Mouse (Mus musculus) thymus, postnatal 10 days (tissue): Measurements from ENCODE around the gene AC109138.7.

ENCODE experiments used
- DNase-seq, 2 experiments: peaks; one replicate each; pipeline ENCODE4 v3.0.0; 2021; ENCODE audit warnings: low spot score in 2 of 2

The AC109138.7 gene

DNA sequence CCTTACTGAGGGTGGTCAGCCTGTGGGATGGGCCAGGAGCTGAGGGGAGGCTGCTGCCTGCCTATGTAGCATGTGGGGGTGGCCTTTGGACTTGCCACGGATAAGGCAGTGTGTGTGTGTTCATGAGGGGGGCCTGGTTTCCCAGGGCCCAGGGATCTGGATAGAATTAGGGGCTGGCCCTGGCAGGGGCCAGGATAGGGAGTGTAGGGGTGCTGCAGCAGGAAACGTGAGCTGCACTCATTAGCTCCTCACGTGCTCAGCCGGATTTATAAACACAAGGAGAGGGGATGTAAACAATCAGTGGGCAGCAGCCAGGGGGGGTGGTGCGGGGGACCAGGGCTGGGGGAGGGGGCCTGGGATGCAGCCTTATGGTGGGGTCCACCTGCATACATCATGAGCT is 3.0 kb downstream of the AC109138.7 start:
- DNase-seq: no peak

DNA sequence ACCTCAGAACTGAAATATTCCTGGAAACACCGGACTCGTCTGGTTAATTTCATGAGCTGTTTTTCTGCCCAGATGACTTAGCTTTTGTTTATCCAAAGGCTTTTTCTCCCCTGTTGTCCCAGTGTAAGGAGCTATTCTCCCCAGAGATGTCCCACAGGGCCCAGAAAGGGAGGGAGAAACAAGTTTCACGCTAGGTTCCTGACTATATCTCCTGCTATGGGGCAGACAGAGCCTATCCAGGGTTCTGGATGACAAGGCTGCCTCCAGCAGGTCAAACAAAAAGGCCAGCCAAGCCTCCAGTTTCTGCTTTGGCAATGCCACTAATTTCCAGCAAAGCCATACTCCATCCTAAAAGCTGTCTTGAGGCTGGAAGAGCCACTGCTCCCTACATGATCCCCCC is 3.7 kb downstream of the AC109138.7 start:
- no peak for DNase-seq

DNA sequence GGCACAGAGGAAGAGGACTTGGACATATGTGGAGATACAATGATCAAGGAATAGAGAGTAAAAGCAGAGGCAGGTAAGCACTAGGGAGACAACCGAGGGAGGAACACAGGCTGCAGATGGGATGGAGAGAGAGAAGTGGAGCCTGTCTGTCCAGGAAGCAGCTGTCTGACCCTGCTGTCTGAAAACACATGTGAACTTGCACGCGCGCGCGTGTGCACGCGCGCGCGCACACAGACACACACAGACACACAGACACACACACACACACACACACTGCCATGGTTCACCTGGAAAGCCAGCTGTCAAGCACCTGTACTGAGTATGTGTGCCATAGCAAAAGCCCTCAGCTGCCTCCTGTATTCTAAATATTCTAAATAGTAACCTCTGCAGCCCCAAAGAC is 4.1 kb downstream of the AC109138.7 start:
- no peak for DNase-seq

DNA sequence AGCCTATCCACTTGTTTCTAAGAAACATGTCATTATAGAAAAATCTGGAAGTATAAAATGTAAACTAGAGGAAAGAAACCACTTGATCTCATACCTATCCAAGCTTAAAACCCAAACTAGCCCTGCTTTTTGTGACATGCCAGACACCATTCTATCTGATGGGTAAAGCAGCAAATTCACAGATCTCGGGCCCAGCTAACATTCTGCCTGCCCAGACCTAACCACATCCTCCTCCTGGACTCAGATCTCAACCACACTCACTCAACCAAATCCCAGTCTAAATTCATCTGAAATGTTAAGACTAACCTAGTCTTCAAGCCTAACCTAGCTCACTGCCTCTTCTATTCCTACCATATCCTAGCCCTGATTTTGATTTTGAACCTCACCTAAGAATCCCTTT is 4.6 kb downstream of the AC109138.7 start:
- no peak for DNase-seq

DNA sequence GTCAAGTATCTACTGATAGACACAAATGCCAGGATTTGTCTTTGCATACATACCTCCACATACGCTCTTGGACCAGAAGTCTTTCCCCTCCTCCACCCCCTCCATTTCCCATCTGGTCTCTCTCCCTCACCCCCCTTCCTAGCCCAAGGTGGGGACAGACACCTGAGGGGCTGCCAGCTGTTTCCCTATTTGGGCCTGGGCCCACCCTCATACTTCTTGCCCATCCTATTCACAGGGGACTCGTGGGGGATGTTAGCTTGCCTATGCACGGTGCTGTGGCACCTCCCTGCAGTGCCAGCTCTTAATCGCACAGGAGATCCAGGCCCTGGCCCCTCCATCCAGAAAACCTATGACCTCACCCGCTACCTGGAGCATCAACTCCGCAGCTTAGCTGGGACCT is 5.8 kb downstream of the AC109138.7 start:
- no peak for DNase-seq

DNA sequence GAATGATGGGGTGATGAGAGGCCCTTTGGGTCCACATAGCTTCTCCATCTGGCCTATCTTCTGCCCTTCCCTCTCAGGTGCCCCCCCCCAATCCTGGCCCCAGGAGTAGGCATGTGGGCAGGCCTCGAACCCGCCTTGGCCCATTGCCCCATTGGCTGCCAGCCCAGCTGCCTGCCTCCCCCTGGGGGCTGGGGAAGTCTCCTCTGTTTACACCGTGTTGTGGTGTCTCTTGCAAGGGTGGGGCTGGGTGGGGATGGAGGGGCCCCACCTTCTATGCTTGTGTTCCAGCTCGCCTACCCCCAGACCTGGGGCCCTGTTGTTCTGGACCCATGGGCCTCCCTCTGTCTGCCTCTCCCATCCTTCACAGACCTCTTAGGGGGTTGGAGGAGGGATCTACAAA is 6.3 kb downstream of the AC109138.7 start:
- DNase-seq: no peak

DNA sequence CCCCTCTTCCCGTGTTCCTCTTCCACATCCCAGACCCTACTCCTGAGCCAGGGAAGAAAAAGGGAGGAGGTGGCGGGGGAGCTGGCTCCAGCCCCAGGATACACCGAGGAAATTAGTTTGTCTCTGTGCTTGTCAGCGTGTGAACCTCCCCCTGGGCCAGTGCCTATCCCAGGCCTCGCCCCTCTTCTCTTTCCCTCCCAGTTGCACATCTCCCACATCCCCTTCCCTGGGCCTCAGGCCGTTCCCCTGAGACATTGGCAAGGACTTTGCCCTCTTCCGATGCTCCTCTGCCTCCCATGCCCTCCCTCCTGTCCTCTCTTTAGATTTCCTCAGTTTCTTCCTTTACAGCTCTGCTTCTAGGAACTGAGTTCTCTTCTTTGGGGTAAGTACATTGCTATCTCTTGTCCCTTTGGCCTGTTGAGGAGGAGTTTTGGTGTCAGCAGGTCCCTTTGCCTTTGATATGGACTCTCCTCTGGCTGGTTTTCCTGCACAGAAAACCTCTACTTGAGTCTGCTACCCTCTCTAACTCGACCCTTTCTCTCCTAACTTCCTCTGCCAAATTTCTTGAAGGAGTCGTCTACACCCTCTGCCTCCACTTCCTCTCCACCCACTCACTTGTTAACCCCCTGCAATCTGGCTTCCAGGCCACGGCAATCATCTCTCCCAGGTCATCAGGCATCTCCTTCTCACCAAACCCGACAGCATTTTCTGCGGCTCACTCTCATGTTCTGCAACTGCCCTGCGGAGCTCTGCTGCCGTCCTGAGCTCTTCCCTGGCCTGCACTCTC is 7.0 kb downstream of the AC109138.7 start:
- no peak for DNase-seq

DNA sequence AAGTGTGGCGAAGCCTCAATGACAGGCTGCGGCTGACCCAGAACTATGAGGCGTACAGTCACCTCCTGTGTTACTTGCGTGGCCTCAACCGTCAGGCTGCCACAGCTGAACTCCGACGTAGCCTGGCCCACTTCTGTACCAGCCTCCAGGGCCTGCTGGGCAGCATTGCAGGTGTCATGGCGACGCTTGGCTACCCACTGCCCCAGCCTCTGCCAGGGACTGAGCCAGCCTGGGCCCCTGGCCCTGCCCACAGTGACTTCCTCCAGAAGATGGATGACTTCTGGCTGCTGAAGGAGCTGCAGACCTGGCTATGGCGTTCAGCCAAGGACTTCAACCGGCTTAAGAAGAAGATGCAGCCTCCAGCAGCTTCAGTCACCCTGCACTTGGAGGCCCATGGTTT is 8.0 kb downstream of the AC109138.7 start:
- no peak for DNase-seq

DNA sequence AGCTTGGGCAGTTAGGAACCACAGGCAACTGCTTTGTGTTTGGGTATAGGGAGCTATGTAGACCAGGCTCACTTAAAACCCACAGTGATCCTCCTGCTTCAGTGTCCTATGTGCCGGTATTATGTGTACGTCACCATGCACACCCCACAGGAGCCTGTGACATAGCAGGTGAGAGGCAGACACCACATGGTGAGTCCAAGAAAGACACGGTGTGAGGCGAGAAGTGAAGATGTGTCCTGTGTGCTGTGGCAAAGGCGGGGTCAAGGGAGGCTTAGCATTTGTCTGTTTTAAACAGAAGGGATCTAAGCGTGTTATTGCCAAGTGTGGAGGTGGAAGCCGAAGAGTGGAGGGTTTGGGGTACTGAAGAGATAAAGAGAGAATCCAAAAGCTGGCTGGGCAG is 12.6 kb downstream of the AC109138.7 start:
- no peak for DNase-seq

DNA sequence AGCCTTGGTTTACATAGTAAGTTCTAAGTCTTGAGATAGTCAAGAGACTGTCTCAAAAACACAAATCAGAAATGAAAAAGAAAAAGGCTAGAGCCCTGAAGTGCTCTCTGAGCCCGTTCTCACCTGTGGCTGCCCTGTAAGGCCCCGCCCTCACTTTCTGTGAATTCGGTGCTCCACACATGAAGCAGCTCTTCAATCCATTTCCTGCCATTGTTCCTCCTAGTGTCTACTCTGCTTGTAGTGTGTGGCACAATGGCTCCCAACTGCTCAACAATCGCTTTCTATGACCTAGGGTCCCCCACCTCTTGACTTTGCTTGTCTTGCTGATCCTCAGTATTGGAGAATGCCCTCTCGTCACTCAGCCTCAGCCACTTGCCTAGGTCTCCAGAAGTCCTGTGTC is 13.3 kb downstream of the AC109138.7 start:
- no peak for DNase-seq

DNA sequence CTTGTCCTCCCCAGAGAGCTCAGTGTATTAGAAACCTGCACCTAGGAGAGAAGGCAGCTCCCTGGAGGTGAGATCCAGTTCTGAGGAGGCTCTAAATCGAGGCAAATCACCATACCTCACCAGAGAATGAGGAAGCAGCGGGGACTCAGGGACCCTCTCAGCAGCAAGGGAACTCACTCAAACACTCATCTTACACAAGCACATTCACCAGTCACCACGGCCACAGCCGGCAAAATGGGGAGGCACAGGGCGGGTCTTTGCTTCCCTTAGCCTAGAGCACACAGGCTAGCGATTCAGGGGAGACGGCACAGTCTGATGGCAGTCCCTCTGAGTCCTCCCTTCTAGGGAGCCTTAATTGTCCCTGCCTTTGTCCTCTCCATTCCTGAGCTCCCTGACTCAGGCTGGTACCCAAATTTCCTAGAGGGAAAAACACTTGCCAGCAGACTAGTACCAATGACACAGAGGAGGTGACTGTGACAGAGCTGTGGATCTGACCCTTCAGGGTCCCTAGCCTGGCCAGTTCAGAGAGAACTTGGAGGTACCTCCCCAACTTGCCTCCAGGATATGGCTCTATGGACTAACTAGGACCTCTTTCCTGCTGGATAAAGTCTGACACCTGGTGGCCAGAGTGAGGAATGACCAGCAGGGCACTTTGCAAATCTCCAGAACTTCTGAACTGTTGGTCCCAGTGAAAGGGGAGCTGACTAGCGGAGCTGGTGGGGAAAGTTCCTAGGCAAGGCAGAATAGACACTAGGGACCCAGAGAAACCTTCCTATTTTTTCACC is 13.9 kb downstream of the AC109138.7 start:
- DNase-seq: peak; percentile 58 to 73

DNA sequence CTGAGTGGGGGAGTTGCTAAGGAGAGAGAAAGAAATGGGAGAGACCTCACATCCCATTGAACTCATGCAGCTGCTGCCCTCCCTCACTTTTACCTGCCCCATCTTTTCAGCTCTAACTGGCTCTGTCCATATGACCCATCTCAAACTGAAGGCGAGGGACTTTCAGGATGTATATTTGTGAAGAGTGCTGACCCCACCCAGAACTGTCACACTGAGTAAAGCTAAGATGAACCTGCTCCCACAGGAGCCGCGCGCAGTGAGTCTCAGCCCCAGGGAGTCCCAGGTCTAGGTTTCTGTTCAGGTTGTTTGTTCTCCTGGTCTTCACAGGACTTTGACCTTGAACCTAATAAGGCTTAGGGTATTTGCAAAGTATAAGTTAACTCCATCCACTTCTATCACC is 14.7 kb downstream of the AC109138.7 start:
- no peak for DNase-seq

DNA sequence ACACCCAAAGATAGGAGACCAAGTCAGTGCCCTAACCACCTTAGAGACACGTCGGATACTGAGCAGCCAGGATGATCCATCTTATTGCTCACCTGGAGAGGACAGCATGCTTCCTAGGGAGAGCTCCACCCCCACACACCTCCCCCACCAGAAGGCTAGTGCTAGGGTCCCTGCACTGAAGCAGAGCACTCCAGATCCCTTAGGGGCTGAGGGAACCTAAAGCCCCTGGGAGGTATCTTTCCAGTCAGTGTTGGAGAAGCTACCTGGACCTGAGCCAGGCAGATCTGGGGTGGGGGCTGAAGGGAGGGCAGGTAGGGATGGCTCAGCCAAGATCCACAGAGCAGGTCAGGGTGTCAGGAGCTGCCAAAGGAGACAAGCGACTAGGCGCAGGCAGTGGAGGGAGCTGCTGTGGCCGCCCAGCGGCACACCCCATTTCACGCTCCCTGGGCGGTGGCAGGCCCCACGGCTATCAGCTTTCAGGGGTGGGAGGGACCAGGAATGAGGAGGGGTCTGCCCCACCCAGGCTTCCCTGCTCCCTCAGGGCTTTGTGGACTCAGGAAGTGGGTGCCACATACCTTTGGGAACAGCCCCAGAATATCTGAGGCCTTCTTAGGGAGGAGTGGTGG is 15.4 kb downstream of the AC109138.7 start:
- no peak for DNase-seq

DNA sequence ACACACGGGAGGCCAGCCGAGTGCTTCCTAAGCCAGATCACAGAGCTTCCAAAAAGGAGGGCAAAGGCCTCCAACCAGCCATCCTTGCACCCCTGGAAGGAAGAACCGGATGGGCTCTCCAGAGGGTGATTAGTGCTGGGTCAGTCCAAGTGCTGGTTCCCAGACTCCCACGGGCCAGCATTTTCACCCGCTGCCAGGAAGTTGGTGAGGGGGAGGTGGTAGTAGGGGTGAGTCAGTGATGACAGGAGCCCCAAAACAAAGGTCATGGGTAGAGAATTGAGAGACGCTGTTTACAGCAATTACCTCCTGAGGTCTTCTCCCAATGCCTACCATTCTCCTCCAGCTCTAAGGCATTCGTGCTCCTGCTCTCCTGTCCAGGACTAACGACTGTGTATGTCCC is 16.3 kb downstream of the AC109138.7 start:
- DNase-seq: no peak

DNA sequence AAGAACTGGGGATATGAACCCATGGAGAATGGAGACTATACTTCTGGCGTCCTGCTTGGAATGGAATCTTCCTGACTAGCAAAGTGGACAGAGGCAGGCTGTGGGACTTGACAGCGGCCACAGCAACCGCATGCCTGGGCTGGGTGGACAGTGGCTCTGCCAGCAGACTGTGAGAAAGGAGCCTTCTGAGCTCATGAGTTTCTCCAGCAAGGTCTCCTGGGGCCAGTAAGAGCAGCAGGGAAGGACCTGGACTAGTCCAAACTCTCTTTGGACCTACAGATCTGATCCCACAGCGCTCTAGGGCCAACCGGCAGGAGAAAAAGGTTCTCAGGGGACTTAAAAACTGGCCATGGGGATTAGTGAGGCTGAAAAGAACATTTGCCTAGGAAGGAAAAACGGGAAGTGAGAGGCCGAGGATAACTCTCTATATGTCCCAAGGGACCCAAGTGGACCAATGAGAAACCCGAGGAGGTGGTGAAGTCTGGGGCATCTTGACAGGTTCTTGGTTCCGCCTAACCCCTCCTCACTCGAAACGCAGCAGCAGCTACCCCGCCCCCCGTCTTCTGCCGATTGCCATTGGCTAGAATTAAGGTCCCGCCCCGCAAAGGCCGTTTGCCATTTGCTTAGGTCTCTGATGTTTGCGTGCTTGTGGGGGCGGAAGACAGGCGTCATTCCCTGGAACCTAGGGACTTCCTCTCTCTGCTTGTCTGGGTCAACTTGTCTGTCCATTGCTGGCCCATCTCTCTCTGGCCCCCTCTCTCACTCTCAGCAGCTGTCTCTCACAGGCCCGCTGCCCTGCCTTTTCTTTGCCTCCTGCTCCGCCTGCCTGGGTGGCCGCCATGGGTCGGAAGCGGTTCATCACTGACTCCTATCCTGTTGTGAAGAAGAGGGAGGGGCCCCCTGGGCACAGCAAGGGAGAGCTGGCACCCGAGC is 17.4 kb downstream of the AC109138.7 start, which contains the start of gene Pold4:
Gene Pold4, plus strand, starts transcription at position 647 of the 933 bp plus-strand sequence.
- peak; percentile 94 to 95 for DNase-seq

DNA sequence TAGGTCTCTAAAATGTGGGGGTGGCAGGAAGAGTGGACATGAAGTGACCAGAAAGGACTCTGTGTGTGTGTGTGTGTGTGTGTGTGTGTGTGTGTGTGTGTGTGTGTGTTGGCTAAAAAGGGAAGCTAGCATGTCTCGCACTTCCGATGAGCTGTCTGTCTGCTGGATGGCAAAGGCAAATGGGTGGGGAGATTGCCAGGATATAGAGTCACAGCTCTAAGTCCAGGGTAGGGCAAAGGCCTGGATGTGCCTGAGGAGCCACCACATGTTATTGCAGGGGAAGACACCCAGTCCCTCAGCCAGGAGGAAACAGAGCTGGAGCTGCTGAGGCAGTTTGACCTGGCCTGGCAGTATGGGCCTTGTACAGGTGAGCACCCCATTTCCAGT is 18.0 kb downstream of the AC109138.7 start:
- DNase-seq: no peak

DNA sequence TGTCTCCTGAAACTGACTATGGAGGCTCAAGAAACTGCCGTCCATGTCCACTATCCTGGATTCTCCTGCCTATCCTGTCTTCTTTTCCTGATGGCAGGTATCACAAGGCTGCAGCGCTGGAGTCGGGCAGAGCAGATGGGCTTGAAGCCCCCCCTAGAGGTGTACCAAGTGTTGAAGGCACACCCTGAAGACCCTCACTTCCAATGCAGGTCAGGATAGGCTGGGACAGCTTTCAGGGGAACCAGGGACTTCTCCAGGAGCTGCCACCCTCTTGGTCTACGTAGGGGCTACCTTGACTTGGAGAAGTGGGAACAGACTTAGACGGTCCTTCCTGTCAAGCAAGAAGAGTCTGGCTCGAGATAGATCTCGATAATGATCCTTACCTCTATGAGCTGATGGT is 18.5 kb downstream of the AC109138.7 start:
- DNase-seq: no peak

DNA sequence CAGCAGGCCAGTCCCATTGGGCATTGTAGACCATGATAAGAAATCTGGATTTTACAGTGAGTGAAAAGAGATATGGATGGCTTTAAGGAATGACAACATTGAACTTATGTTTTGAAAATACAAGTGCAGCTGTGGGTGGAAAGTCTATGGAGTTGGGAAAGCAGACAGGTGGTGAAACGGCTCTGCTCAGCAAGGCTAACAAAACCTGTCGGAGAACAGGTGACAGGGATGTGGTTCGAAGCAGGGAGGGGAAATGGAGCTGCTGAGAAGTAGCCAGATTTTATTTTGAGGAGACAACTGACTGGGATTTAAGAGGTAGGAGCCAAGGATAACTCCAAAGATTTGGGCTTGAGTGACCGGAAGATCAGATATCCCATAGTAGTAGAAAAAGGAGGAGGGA is 20.4 kb downstream of the AC109138.7 start:
- no peak for DNase-seq

DNA sequence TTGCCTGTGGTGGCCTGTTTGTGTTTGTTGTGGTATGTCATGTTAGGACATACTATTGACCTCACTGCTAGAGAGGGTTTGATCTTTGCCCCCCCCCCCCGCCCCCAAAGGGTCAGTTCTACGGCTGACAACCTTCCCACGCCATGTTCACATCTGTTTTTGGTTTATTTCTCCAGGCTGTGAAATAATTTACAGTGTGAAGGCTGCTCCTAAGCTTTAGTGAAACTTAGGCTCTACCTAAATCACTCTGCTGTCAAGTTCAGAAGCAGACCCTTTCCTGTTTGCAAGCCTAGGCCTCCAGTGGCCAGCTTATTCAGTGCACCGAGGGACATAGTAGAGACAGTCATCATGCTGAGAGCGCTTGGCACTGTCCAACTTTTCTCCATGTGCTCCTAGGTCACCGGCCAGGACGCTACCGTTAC is 26.1 kb downstream of the AC109138.7 start:
- no peak for DNase-seq

DNA sequence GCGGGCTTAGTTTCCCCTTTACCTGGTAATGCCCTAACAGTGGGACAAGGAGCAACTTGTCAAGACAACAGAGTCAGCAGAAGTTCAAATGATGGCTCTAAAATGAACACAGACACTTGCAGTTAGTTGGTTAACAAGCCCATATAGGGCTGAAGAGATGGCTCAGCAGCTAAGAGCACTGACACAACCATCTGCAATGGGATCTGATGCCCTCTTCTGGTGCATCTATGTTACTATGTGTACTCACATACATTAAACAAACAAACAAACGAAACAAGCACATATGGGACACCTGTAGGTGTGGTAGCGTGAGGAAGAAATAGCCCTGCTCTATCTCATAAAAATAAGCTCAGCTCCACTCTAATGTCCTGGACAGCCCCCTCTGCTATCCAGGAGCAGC is 28.3 kb downstream of the AC109138.7 start:
- DNase-seq: no peak

DNA sequence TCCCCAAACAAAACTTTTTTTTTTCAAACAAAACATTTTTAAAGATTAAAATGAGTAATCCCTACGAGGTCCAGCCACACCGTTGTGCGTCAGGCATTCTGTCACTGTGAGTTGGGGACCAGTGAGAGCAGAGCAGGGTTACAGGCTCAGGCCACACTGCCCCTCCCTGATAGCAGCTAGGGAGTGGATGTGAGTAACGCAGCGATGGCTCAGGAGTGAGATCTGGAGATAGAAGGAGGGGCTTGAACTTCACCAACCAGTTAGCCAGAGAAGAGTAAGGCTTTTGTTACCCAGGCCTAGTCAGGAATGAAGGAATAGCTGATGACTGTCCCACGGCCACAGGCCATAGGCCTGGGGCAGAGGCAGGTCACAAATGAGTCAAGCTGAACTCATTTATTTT is 30.6 kb downstream of the AC109138.7 start:
- DNase-seq: no peak

DNA sequence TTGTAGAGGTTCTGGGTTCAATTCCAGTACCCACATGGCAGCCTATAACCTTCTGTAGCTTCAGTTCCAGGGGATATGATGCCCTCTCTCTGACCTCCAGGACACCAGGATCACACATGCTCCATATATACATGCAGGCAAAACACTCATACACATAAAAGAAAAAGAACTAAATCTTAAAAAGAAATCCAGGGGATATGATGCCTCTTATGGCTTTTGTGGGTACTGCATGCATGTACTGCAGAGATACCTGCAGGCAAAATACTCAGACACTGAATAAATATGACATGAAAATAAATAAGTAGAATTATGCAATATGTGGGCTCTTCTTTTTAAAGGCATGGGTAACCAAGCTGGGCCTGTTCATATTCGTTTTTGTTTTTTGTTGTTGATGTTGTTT is 32.9 kb downstream of the AC109138.7 start:
- no peak for DNase-seq
